Comparison of ENCODE assay signal across 26 mouse cellular contexts in the genomic region with DNA sequence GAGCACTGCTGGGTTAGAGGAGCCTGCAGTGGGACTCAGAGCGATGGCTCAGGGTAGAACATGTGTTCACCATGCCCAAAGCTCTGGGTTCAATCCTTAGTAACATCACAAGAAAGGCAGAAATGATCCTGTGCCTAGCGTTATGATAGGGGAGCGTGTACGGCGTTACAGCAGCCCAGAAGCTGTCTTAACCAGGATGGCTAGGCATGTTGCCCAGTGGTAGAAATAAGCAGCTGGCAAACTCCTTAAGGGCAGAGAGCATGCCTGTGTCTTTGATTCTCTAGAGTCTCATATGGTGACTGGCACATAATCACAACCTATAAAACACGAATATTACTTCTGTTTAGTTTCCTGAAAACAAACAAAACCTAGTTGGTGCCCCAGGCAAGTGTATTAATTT. TPM values are rescaled to one million over a fixed set of nuclear protein-coding genes. Genes with fewer than 3 reads are reported as not detected.
DNase-seq lines count a peak whose midpoint lies in the region; ATAC-seq lines count a peak whose summit lies in the region.
"Had no signal": no experiment of that assay in that cellular context is flagged by ENCODE, and none has a peak within 500 bp of the region (broad histone marks: within the 10 kb centered on the region; RNA-seq: fewer than 3 reads in every experiment).

No protein-coding gene starts in this region.

- 78% methylated on average over 6 of the region's 6 CpGs for WGBS in forebrain, embryonic 14.5 days
- WGBS in forebrain, embryonic 15.5 days: 73% methylated on average over 6 of the region's 6 CpGs
- 62% methylated on average over 6 of the region's 6 CpGs for WGBS in neural tube, embryonic 13.5 days
- WGBS in embryonic facial prominence, embryonic 10.5 days: 92% methylated on average over 6 of the region's 6 CpGs
- WGBS in neural tube, embryonic 15.5 days: 58% methylated on average over 6 of the region's 6 CpGs

- peak; percentile 52 for DNase-seq in forebrain, embryonic 14.5 days (ENCODE audit: low spot score)
- no peak for DNase-seq in neural tube, embryonic 10.5 days (ENCODE audit: extremely low spot score, low spot score)
- DNase-seq in embryonic facial prominence, embryonic 10.5 days (ENCODE audit: low spot score): no peak
- DNase-seq in cerebellum, postnatal 36 days: no peak
- no peak for DNase-seq in retina, postnatal 1 day
- DNase-seq: adrenal gland, adult 8-10 months; cerebellum, adult 11-12 months; cerebellum, adult 8-10 months; gastrocnemius, postnatal 10 days; gastrocnemius, postnatal 36 days; heart, adult 2 months; heart, postnatal 14 days; heart, postnatal 4 days had no signal

- no peak for ATAC-seq in forebrain, embryonic 14.5 days
- no peak for ATAC-seq in forebrain, embryonic 15.5 days (replicated peaks)
- ATAC-seq in neural tube, embryonic 13.5 days (ENCODE audit: low read depth): peak; percentile 40; the same call in 1 of the 2 replicates
- ATAC-seq in neural tube, embryonic 15.5 days (ENCODE audit: low FRiP score): no peak
- ATAC-seq: CD4-positive, CD25-positive, alpha-beta regulatory T cell, adult 4 months; hindbrain, postnatal 0 days; inflammation-experienced regulatory T-cells, adult 6 months had no signal

- no peak overlapping the region for H3K9ac ChIP-seq in forebrain, embryonic 14.5 days (ENCODE audit: low read length)
- H3K9ac ChIP-seq in forebrain, embryonic 15.5 days (replicated peaks): no peak overlapping the region
- no peak overlapping the region for H3K9ac ChIP-seq in neural tube, embryonic 13.5 days
- no peak overlapping the region for H3K9ac ChIP-seq in neural tube, embryonic 15.5 days (replicated peaks)
- H3K9ac ChIP-seq: embryonic facial prominence, embryonic 13.5 days; forebrain, embryonic 12.5 days; heart, embryonic 13.5 days; hindbrain, embryonic 14.5 days had no signal

- 0 out of 2 replicates have a peak, but pooled peaks cover 5% of the 10 kb centered on the region for H3K4me1 ChIP-seq in forebrain, embryonic 14.5 days (ENCODE audit: control insufficient read depth, insufficient read depth, low read length)
- H3K4me1 ChIP-seq in forebrain, embryonic 15.5 days: peaks cover 4% of the 10 kb centered on the region
- H3K4me1 ChIP-seq in neural tube, embryonic 13.5 days (replicated peaks): peaks cover 12% of the 10 kb centered on the region
- peaks cover 19% of the 10 kb centered on the region for H3K4me1 ChIP-seq in embryonic facial prominence, embryonic 10.5 days
- peaks cover 9% of the 10 kb centered on the region for H3K4me1 ChIP-seq in neural tube, embryonic 15.5 days
- H3K4me1 ChIP-seq: heart, embryonic 10.5 days; heart, embryonic 13.5 days had no signal

- no peaks in the 10 kb centered on the region for H3K27me3 ChIP-seq in forebrain, embryonic 14.5 days (replicated peaks; ENCODE audit: control insufficient read depth, insufficient read depth, low read length)
- no peaks in the 10 kb centered on the region for H3K27me3 ChIP-seq in forebrain, embryonic 15.5 days
- no peaks in the 10 kb centered on the region for H3K27me3 ChIP-seq in neural tube, embryonic 13.5 days
- H3K27me3 ChIP-seq in embryonic facial prominence, embryonic 10.5 days (replicated peaks; ENCODE audit: low read depth, poor library complexity, severe bottlenecking): peaks cover 6% of the 10 kb centered on the region; the same call in 1 of the 2 replicates
- no peaks in the 10 kb centered on the region for H3K27me3 ChIP-seq in neural tube, embryonic 15.5 days (replicated peaks)
- H3K27me3 ChIP-seq: embryonic facial prominence, embryonic 13.5 days had no signal

- no peak overlapping the region for H3K4me2 ChIP-seq in forebrain, embryonic 14.5 days (ENCODE audit: low read length)
- H3K4me2 ChIP-seq in forebrain, embryonic 15.5 days (replicated peaks): no peak overlapping the region
- H3K4me2 ChIP-seq in neural tube, embryonic 13.5 days: no peak overlapping the region
- H3K4me2 ChIP-seq in neural tube, embryonic 15.5 days: no peak overlapping the region
- H3K4me2 ChIP-seq: embryonic facial prominence, embryonic 13.5 days; forebrain, embryonic 12.5 days; heart, embryonic 13.5 days; hindbrain, embryonic 14.5 days had no signal

- H3K9me3 ChIP-seq in forebrain, embryonic 14.5 days (replicated peaks; ENCODE audit: control insufficient read depth, low read length): no peaks in the 10 kb centered on the region
- no peaks in the 10 kb centered on the region for H3K9me3 ChIP-seq in forebrain, embryonic 15.5 days
- no peaks in the 10 kb centered on the region for H3K9me3 ChIP-seq in neural tube, embryonic 13.5 days
- no peaks in the 10 kb centered on the region for H3K9me3 ChIP-seq in embryonic facial prominence, embryonic 10.5 days
- H3K9me3 ChIP-seq in neural tube, embryonic 15.5 days (replicated peaks): no peaks in the 10 kb centered on the region
- H3K9me3 ChIP-seq: embryonic facial prominence, embryonic 13.5 days; forebrain, embryonic 12.5 days; heart, embryonic 10.5 days; heart, embryonic 13.5 days had no signal

- H3K4me3 ChIP-seq in forebrain, embryonic 14.5 days (ENCODE audit: low read depth, low read length): no peak overlapping the region
- no peak overlapping the region for H3K4me3 ChIP-seq in forebrain, embryonic 15.5 days
- H3K4me3 ChIP-seq in neural tube, embryonic 13.5 days: no peak overlapping the region
- no peak overlapping the region for H3K4me3 ChIP-seq in embryonic facial prominence, embryonic 10.5 days
- no peak overlapping the region for H3K4me3 ChIP-seq in neural tube, embryonic 15.5 days (replicated peaks)
- H3K4me3 ChIP-seq: embryonic facial prominence, embryonic 13.5 days; erythroblast, embryonic 14.5 days; forebrain, embryonic 12.5 days; heart, adult 2 months; heart, embryonic 10.5 days; heart, embryonic 13.5 days had no signal

- no peak overlapping the region for H3K27ac ChIP-seq in forebrain, embryonic 14.5 days (ENCODE audit: low read depth, low read length)
- H3K27ac ChIP-seq in forebrain, embryonic 15.5 days (replicated peaks): no peak overlapping the region
- 0 out of 2 replicates have a peak overlapping the region, but pooled peaks have one; percentile 23 for H3K27ac ChIP-seq in neural tube, embryonic 13.5 days (replicated peaks)
- peak overlapping the region; percentile 16; the same call in 1 of the 2 replicates for H3K27ac ChIP-seq in embryonic facial prominence, embryonic 10.5 days (replicated peaks)
- H3K27ac ChIP-seq in neural tube, embryonic 15.5 days (replicated peaks): 0 out of 2 replicates have a peak overlapping the region, but pooled peaks have one; percentile 25
- H3K27ac ChIP-seq: embryonic facial prominence, embryonic 13.5 days; forebrain, embryonic 12.5 days; heart, adult 2 months; heart, embryonic 10.5 days; heart, embryonic 13.5 days; hindbrain, embryonic 14.5 days; hindbrain, postnatal 0 days had no signal

- no peaks in the 10 kb centered on the region for H3K36me3 ChIP-seq in forebrain, embryonic 14.5 days (ENCODE audit: control insufficient read depth, insufficient read depth, low read length)
- no peaks in the 10 kb centered on the region for H3K36me3 ChIP-seq in forebrain, embryonic 15.5 days
- no peaks in the 10 kb centered on the region for H3K36me3 ChIP-seq in neural tube, embryonic 13.5 days
- no peaks in the 10 kb centered on the region for H3K36me3 ChIP-seq in embryonic facial prominence, embryonic 10.5 days (replicated peaks)
- H3K36me3 ChIP-seq in neural tube, embryonic 15.5 days: no peaks in the 10 kb centered on the region
- H3K36me3 ChIP-seq: embryonic facial prominence, embryonic 13.5 days; forebrain, embryonic 12.5 days; heart, embryonic 10.5 days; heart, embryonic 13.5 days had no signal

RNA-seq across cellular contexts. Expression of gene Crtam, which starts 12.9 kb away (rescaled TPM):
- polyA plus RNA-seq in forebrain, embryonic 14.5 days (2014; fragmentation: Nextera tagmentation; extraction: Ambion mirVana): 0.08 TPM in 1 of 2 replicates, not detected in the other
- polyA plus RNA-seq in forebrain, embryonic 15.5 days (2015; fragmentation: Nextera tagmentation; extraction: Ambion mirVana): not detected in 2 replicates
- polyA plus RNA-seq in neural tube, embryonic 13.5 days (2015; fragmentation: Nextera tagmentation; extraction: Ambion mirVana): 0.15 and 0.20 TPM in 2 replicates
- polyA plus RNA-seq in embryonic facial prominence, embryonic 10.5 days (2016; fragmentation: Nextera tagmentation; extraction: Ambion mirVana): 0.05 and 0.09 TPM in 2 replicates
- polyA plus RNA-seq in neural tube, embryonic 15.5 days (2015; fragmentation: Nextera tagmentation; extraction: Ambion mirVana): 0.08 and 0.15 TPM in 2 replicates
- polyA plus RNA-seq: erythroblast, embryonic 14.5 days; heart, embryonic 13.5 days had no signal

RNA-seq across cellular contexts. Expression of gene Jhy, which starts 27.6 kb away (rescaled TPM):
- polyA plus RNA-seq in forebrain, embryonic 14.5 days (2014; fragmentation: Nextera tagmentation; extraction: Ambion mirVana): 0.42 and 0.99 TPM in 2 replicates
- 0.27 and 0.99 TPM in 2 replicates for polyA plus RNA-seq in forebrain, embryonic 15.5 days (2015; fragmentation: Nextera tagmentation; extraction: Ambion mirVana)
- polyA plus RNA-seq in neural tube, embryonic 13.5 days (2015; fragmentation: Nextera tagmentation; extraction: Ambion mirVana): 1.0 and 2.0 TPM in 2 replicates
- polyA plus RNA-seq in embryonic facial prominence, embryonic 10.5 days (2016; fragmentation: Nextera tagmentation; extraction: Ambion mirVana): 0.05 and 0.28 TPM in 2 replicates
- 1.3 TPM in 2 replicates for polyA plus RNA-seq in neural tube, embryonic 15.5 days (2015; fragmentation: Nextera tagmentation; extraction: Ambion mirVana)
- polyA plus RNA-seq: C2C12; CD4-positive, CD25-positive, alpha-beta regulatory T cell, adult 4 months; embryonic facial prominence, embryonic 13.5 days; heart, embryonic 13.5 days; inflammation-experienced regulatory T-cells, adult 6 months had no signal

Comparison
In these comparisons a context has a peak if more than half of its experiments do, and no peak if none do; other contexts are left out.
1. H3K27ac ChIP-seq: peak in neural tube, embryonic 13.5 days (single experiment), embryonic facial prominence, embryonic 10.5 days (single experiment) and neural tube, embryonic 15.5 days (single experiment); none in forebrain, embryonic 14.5 days (single experiment) and forebrain, embryonic 15.5 days (single experiment).